Mouse (Mus musculus) kidney, adult 2 months (tissue): ENCODE measurements around the gene Ubap2l.

ENCODE experiments used
- CTCF ChIP-seq: fragments of 200-500 bp; conservative IDR thresholded peaks from 2 replicates; pipeline ENCODE4 v1.5.1; 2011; ENCODE audit warnings: low read depth, mild to moderate bottlenecking, control low read depth, low read length, moderate library complexity, mixed read lengths; ENCODE audit not compliant: insufficient read depth, insufficient read length
- POLR2A ChIP-seq: fragments of 200-500 bp; IDR thresholded peaks from one replicate; pipeline ENCODE4 v1.6.1; 2011; ENCODE audit warnings: low read depth, low read length, control low read depth

GRCm38 (mm10) chr3:89962059-89962750 is 90.2 kb downstream of the Ubap2l start:
- no peak for TF ChIP-seq CTCF
- no peak for TF ChIP-seq POLR2A
